Mouse (Mus musculus) midbrain, embryonic 12.5 days (tissue): ENCODE measurements at regions not wholly inside any gene's neighbourhood (a gene's known extent, or its start where the extent isn't known, plus 50 kb on each side); places are given as distances from the start of the nearest gene placed in this dataset.
A peak's percentile ranks its signal among the peaks of the same experiment; 100 is the strongest.

ENCODE experiments used
- ATAC-seq: fragments of 200-750 bp; cut with Nextera tagmentation; 2 replicates; pipeline ENCODE4 v1.8.0; 2017; ENCODE audit warnings: low read depth, moderate TSS enrichment, moderate library complexity; ENCODE audit not compliant: low FRiP score
- H3K27ac ChIP-seq: fragments of 300-500 bp; sonication (generic); replicated peaks from 2 replicates; pipeline ENCODE4 v1.5.1; 2016; ENCODE audit warnings: mild to moderate bottlenecking
- H3K27me3 ChIP-seq: fragments of 300-500 bp; sonication (generic); 2 replicates; pipeline ENCODE4 v1.6.1; 2016; ENCODE audit warnings: mild to moderate bottlenecking
- H3K36me3 ChIP-seq: fragments of 300-500 bp; sonication (generic); 2 replicates; pipeline ENCODE4 v1.6.1; 2016
- H3K4me1 ChIP-seq: fragments of 300-500 bp; sonication (generic); 2 replicates; pipeline ENCODE4 v1.6.1; 2016
- H3K4me2 ChIP-seq: fragments of 300-500 bp; sonication (generic); replicated peaks from 2 replicates; pipeline ENCODE4 v1.6.1; 2016; ENCODE audit warnings: mild to moderate bottlenecking, moderate library complexity
- H3K4me3 ChIP-seq: fragments of 300-500 bp; sonication (generic); 2 replicates; pipeline ENCODE4 v1.5.1; 2016; ENCODE audit warnings: mild to moderate bottlenecking
- H3K9ac ChIP-seq: fragments of 300-500 bp; sonication (generic); replicated peaks from 2 replicates; pipeline ENCODE4 v1.6.1; 2016; ENCODE audit warnings: mild to moderate bottlenecking, moderate library complexity
- H3K9me3 ChIP-seq: fragments of 300-500 bp; sonication (generic); 2 replicates; pipeline ENCODE4 v1.6.1; 2016; ENCODE audit warnings: mild to moderate bottlenecking
- WGBS: fragments of 180-500 bp; shearing (Covaris S2); methylation state at CpG from one replicate; pipeline ENCODE4 v1.1.7; 2016; 5-methylcytosine and 5-hydroxymethylcytosine counted together

DNA sequence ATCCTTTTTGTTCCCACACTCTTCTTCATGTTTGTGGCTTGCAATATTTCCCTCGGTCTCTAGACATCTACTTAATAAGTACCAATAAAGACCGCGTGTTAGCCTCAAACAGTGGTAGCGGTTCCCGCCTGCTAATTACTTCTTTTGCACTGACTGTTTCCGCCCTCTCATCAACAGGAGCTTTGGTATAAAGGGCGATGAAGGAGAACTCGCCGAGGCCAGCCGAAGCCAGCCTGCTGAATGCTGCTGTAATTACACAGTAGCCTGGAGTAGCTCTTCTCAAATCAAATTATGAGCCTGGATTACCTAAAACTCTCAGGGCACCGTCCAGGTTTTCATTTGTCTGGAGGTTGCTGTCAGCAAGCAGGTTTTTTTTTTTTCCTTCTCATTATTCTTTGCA lies 429.7 kb upstream of the Atp11b start:
- Histone ChIP-seq H3K4me3 (no peak overlapping the region), H3K4me1 (peaks cover 48% of the 10 kb centered on the region), H3K36me3 (no peaks in the 10 kb centered on the region), H3K27ac (peak overlapping the region; percentile 61), H3K27me3 (0 out of 2 replicates have a peak, but pooled peaks cover 5% of the 10 kb centered on the region), H3K9ac (no peak overlapping the region), H3K4me2 (no peak overlapping the region), H3K9me3 (no peaks in the 10 kb centered on the region)
- 29% methylated on average over 11 of the region's 11 CpGs for WGBS
- peak; percentile 67 for ATAC-seq

DNA sequence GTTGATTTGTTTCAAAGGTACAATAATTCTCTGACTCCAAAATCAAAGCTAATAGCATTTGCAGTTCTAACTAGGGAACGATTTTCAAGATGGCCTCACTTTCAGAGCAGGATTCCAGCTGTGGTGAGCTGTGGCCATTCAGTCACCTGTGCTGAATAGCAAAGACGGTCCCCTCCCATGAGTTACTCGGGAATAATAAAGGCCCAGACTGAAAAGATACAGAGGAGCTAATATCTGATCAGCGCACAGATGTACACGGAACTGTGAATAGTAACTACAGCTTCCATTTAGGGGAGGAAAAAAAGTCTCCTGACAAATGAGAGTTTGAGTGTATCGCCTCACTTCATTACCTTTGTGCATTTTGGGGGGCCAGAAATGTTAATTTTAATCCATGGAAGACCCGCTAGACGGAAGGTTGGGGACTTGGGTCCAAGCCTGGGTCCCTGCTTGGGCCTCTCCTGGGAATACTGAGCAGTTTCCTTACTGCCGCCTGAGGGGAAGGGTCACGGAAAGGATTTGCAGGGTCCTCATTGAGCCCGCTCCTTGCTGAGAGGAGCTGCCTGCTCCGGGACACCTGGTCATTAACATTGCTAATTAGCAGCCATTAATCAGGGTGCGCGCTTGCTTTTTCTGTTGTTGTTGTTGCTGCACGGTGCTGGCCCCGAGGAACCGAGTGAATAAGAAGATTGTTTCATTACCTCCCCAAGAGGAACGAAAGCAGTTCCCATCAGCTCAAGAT lies 421.2 kb upstream of the Atp11b start:
- ATAC-seq: peak; percentile 84
- Histone ChIP-seq H3K27ac (peak overlapping the region; percentile 65), H3K4me2 (peak overlapping the region; percentile 40), H3K9ac (no peak overlapping the region), H3K27me3 (no peaks in the 10 kb centered on the region), H3K4me3 (0 out of 2 replicates have a peak overlapping the region, but pooled peaks have one; percentile 0), H3K36me3 (no peaks in the 10 kb centered on the region), H3K9me3 (0 out of 2 replicates have a peak, but pooled peaks cover 2% of the 10 kb centered on the region), H3K4me1 (peaks cover 30% of the 10 kb centered on the region)
- WGBS: 4% methylated on average over 18 of the region's 18 CpGs

DNA sequence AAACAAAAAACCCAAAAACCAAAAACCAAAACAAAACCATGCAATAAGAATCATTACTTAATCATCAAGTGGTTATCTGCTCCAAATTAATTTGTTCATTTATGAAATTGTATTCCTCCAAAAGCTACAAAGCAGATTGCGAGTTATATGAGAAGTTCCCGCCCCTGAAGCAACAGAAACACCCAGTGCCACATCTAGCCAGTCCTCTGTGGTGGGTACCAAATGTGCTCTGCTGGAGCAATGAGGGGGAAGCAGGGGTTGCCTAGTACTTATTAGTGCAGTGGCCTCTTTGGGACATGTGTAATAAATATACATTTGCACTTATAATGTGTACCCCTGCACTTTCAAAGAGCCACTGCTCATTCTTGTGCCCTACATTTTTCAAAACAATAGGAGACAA lies 419.9 kb upstream of the Atp11b start:
- 68% methylated on average over 2 of the region's 2 CpGs for WGBS

DNA sequence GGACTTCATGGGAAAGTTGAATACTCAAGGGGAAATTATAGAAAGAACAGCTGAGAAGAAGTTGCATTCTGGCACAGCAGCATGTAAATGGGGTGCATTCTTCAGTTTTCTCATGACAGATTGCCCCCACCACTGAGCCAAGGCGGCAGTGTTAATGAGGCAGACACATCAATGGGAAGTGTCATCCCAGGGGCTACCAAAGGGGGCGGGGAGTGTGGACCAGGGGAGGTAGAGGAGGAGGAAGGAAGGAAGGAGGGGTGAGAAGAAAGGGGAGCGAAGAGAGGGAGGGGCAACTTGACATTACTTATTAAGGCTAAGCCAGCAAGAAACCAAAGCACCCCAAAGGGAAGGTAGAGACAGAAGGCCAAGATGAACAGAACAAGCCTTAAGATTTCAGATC lies 419.4 kb upstream of the Atp11b start:
- Histone ChIP-seq H3K9ac (no peak overlapping the region), H3K27me3 (no peaks in the 10 kb centered on the region), H3K36me3 (no peaks in the 10 kb centered on the region), H3K27ac (0 out of 2 replicates have a peak overlapping the region, but pooled peaks have one; percentile 20), H3K9me3 (0 out of 2 replicates have a peak, but pooled peaks cover 2% of the 10 kb centered on the region), H3K4me1 (peaks cover 34% of the 10 kb centered on the region), H3K4me2 (no peak overlapping the region), H3K4me3 (no peak overlapping the region)
- ATAC-seq: no peak
- 15% methylated on average over 3 of the region's 3 CpGs for WGBS

More for the DNA sequence above, 419.9 kb upstream of the Atp11b start:
- no peaks in the 10 kb centered on the region for H3K36me3 ChIP-seq
- no peak for ATAC-seq
- H3K4me2 ChIP-seq: no peak overlapping the region
- H3K4me1 ChIP-seq: peaks cover 30% of the 10 kb centered on the region
- H3K9ac ChIP-seq: no peak overlapping the region
- no peak overlapping the region for H3K4me3 ChIP-seq
- H3K27ac ChIP-seq: no peak overlapping the region
- no peaks in the 10 kb centered on the region for H3K27me3 ChIP-seq
- 0 out of 2 replicates have a peak, but pooled peaks cover 2% of the 10 kb centered on the region for H3K9me3 ChIP-seq

DNA sequence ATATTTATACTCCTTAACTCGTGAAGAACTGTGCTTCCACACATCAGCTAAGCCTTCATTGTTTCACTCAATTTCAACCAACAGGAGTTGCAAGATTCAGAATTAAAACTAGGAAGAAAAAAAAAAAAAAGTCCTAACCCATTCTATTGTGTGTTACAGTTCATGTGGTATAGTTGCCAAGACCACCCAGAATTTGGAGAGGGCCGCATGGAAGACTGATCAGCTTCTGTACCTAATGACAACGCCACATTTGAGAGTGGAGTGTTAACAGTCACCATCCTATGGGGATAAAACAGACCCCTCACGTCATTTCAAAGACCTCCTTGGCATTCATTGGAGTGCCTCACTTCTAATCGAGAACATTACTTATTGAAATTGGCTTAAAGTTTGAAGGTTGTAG lies 418.1 kb upstream of the Atp11b start:
- Histone ChIP-seq H3K4me1 (peaks cover 43% of the 10 kb centered on the region), H3K27me3 (no peaks in the 10 kb centered on the region), H3K4me3 (no peak overlapping the region), H3K27ac (peak overlapping the region; percentile 20; the same call in 1 of the 2 replicates), H3K4me2 (no peak overlapping the region), H3K9ac (no peak overlapping the region), H3K36me3 (no peaks in the 10 kb centered on the region), H3K9me3 (0 out of 2 replicates have a peak, but pooled peaks cover 2% of the 10 kb centered on the region)
- 52% methylated on average over 5 of the region's 5 CpGs for WGBS
- no peak for ATAC-seq

DNA sequence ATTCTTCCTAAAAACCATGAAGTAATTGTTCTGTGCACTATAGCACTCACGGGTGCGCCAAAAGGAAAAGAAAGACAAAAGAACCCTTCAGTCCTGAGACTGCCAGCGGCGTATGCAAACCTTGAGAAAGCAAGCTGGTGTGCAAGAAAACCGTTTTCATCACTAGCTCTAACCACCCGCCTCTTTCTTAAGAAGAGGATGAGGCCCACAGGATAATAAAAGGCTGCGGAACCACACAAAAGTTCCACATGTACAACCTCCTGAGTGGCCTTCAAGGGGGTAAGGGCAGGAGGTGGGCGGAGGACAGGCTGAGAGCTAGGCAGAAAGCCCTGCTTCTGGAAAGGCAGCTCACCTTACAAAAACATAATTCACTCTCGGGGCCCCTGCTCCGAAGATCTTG lies 413.4 kb upstream of the Atp11b start:
- H3K27ac ChIP-seq: peak overlapping the region; percentile 96
- ATAC-seq: peak; percentile 58
- H3K27me3 ChIP-seq: peaks cover 4% of the 10 kb centered on the region; the same call in 1 of the 2 replicates
- WGBS: under 1% methylated on average over 10 of the region's 10 CpGs
- H3K9ac ChIP-seq: peak overlapping the region; percentile 49; the same call in 1 of the 2 replicates
- no peaks in the 10 kb centered on the region for H3K36me3 ChIP-seq
- H3K9me3 ChIP-seq: 0 out of 2 replicates have a peak, but pooled peaks cover 2% of the 10 kb centered on the region
- peak overlapping the region; percentile 65 for H3K4me2 ChIP-seq
- peak overlapping the region; percentile 41 for H3K4me3 ChIP-seq
- peaks cover 49% of the 10 kb centered on the region for H3K4me1 ChIP-seq

DNA sequence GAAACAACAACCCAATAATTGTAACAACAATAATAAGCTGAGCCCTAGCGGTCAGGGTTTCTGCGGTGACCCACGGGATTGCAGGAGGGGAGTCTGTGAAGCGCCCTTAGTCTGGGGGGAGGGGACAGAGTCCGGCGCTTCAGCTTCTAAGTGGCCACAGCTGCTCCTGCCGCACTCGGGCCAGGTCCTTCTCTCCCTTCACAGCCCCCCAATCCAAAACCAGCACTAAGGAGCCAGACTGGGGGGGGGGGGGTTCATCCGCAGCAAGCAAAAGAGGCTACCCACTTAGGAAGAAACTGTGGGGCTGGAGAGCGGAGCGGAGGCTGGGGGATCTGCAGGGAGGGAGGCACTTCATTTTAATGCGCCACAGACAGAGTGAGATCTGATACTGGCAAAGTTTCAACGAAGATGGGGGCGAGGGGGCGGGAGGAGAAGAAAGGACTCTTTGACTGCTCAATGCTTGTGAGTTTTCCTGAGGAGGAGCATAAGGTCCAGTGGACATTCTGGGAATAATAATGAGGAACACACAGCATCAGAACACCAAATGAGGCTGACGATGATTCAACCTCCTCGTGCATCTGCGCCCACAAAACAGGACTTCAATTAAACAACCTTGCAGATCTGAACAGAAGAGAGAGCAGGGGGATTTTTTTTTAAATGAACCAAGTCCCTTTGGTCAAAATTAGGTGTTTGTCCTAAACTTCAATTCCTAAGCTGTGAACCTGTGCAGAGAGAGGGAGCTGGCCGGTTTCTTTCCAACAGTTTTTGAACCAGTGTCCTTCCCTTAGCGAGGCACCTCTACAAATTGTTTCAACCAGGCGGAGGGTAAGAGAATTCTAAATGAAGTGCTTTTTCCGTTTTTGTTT lies 412.7 kb upstream of the Atp11b start:
- Histone ChIP-seq H3K4me1 (peaks cover 48% of the 10 kb centered on the region), H3K4me3 (peak overlapping the region; percentile 41), H3K27me3 (peaks cover 4% of the 10 kb centered on the region; the same call in 1 of the 2 replicates), H3K9ac (peak overlapping the region; percentile 49), H3K36me3 (no peaks in the 10 kb centered on the region), H3K27ac (peak overlapping the region; percentile 96), H3K4me2 (peak overlapping the region; percentile 65), H3K9me3 (0 out of 2 replicates have a peak, but pooled peaks cover 2% of the 10 kb centered on the region)
- peak; percentile 95 for ATAC-seq
- WGBS: under 1% methylated on average over 22 of the region's 22 CpGs

DNA sequence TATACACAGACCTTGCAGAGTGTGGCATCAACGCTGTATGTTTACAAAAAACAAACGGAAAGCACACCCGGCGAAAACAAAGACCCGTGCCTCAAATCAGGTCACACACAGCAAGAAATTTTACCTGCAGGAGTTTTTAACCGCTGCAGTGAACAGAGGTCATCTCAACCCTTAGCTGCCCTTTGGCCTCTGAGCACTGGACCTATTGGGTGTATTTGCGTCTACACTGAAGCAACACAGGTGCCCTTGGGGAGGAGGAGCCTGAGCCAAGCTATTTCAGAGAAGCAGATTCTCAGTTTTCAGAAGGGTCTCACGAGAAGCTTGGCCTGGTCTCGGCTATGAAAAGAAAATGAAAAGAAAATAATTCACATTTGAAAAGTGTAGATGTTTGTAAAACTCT lies 412.1 kb upstream of the Atp11b start:
- 7% methylated on average over 9 of the region's 9 CpGs for WGBS
- peak overlapping the region; percentile 65 for H3K4me2 ChIP-seq
- H3K27me3 ChIP-seq: peaks cover 4% of the 10 kb centered on the region; the same call in 1 of the 2 replicates
- peaks cover 48% of the 10 kb centered on the region for H3K4me1 ChIP-seq
- no peak for ATAC-seq
- peak overlapping the region; percentile 41 for H3K4me3 ChIP-seq
- H3K27ac ChIP-seq: peak overlapping the region; percentile 96
- no peaks in the 10 kb centered on the region for H3K36me3 ChIP-seq
- H3K9ac ChIP-seq: peak overlapping the region; percentile 34; the same call in 1 of the 2 replicates
- H3K9me3 ChIP-seq: 0 out of 2 replicates have a peak, but pooled peaks cover under 1% of the 10 kb centered on the region

DNA sequence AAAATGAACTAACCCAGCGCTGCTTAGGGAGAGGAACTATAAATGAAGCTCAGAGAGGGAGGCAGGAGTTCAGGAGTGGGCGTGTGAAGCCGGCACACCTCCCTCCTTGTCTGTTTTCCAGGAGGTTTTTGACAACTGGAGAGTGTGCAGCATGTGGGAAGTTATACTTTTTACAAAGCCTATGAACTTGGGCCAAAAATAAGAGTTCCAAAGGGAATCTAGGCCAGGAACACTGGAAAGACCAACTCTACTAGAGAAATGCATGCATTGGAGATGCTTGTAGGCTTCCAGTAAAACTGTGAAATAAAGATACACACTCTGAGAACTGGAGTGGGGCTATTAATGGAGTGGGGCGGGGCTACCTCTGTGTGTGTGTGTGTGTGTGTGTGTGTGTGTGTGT lies 411.3 kb upstream of the Atp11b start:
- Histone ChIP-seq H3K36me3 (no peaks in the 10 kb centered on the region), H3K9ac (no peak overlapping the region), H3K4me2 (no peak overlapping the region), H3K27me3 (peaks cover 4% of the 10 kb centered on the region; the same call in 1 of the 2 replicates), H3K27ac (peak overlapping the region; percentile 96), H3K4me3 (no peak overlapping the region), H3K9me3 (no peaks in the 10 kb centered on the region), H3K4me1 (peaks cover 48% of the 10 kb centered on the region)
- 69% methylated on average over 4 of the region's 4 CpGs for WGBS
- no peak for ATAC-seq

DNA sequence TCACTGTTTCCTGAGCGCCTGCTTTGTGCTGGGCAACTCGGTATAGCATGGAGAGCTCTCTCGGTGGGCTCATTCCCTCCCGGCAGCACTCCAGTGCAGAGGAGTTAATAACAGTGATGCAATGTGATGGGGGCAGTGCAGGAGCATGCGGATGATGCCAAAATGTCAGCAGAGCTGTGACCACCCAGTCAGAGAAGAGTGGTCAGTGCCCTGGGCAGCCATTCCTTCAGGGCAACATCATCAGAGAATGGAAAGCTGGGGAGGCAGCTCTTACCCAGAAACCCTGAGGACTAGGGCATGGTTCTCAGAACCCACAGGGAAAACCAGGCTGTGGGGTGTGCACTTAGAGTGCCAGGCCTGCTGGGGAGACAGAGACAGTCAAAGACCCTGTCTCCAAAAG lies 410.0 kb upstream of the Atp11b start:
- Histone ChIP-seq H3K4me1 (peaks cover 48% of the 10 kb centered on the region), H3K9ac (no peak overlapping the region), H3K27ac (no peak overlapping the region), H3K4me3 (no peak overlapping the region), H3K9me3 (no peaks in the 10 kb centered on the region), H3K4me2 (no peak overlapping the region), H3K36me3 (no peaks in the 10 kb centered on the region), H3K27me3 (peaks cover 4% of the 10 kb centered on the region; the same call in 1 of the 2 replicates)
- ATAC-seq: no peak
- 81% methylated on average over 5 of the region's 5 CpGs for WGBS

DNA sequence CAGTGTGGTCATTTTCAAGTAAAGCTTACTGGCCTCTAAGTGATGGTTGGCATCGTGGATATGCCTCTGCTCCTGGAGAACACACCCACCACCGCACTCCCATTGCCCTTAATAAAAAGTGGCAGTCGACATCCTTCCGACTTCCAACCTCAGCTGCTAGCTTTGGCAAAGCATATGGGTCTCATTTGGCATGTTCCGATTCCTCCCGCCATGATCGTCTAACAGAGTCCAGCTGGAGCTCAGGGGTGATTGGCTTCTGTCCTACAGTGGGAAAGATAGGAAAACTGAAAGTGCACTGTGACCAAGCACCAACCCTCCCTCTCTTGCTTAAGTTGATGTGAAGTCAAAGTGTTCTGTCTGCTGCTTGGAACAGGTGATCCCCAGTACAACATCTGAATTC lies 404.8 kb upstream of the Atp11b start:
- ATAC-seq: no peak
- no peak overlapping the region for H3K27ac ChIP-seq
- no peaks in the 10 kb centered on the region for H3K36me3 ChIP-seq
- H3K9me3 ChIP-seq: no peaks in the 10 kb centered on the region
- H3K4me1 ChIP-seq: peaks cover 20% of the 10 kb centered on the region
- no peak overlapping the region for H3K4me2 ChIP-seq
- H3K9ac ChIP-seq: no peak overlapping the region
- peaks cover under 1% of the 10 kb centered on the region; the same call in 1 of the 2 replicates for H3K27me3 ChIP-seq
- WGBS: 84% methylated on average over 7 of the region's 7 CpGs
- H3K4me3 ChIP-seq: no peak overlapping the region
